Mouse (Mus musculus): ENCODE measurements around the gene Impg1.
"Not testable (repeated sequence)": the region's sequence is repeated elsewhere in the genome, so short reads cannot be mapped to it uniquely, and the experiment has no call there.

Impg1 gene

DNA sequence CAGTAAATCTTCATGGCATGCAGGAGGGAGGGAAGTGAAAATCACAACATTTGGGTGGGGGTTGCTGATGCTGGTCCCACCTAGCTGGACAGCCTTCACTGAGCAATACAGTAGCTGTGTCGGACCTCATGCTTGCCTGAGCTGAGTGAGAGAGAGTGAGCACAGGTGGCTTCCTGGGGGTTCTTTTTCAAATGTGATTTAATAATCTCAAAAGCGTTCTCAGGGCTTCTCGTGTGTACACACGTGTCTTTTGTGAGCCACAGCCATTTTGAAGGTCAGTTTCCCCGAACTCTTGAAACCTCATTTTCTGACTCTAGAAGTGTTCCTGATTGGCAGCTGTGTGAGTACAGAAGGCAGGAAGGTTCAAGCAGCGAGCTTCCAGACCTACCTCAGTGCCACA is 122.8 kb downstream of the Impg1 start:
- DNase-seq = no peak

DNA sequence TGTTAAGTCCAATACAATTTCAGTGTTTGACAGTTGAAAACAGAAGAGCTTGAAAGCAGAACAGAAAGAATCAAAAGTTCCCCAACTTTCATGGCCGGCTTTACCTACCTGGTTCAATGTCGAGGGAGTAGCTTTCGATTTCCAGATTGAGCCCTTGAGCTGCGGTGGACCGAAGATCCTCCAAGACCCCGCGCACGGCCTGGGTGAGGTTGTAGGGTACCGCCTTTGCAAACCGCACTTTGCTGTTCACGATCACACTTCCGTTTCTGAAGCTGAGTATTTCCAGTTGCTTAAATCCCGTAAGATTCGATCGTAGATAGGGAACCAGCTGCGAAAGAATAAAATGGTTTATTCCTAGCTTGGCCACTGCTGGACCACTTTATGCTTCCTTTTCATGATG is 123.5 kb downstream of the Impg1 start:
- no peak for DNase-seq

GRCm38 (mm10) chr9:80340927-80341326 is 124.4 kb downstream of the Impg1 start:
- DNase-seq = no peak

GRCm38 (mm10) chr9:80338026-80338425 is 127.3 kb downstream of the Impg1 start:
- DNase-seq = no peak

- no peak for DNase-seq
These were observed 129.5 kb downstream of the Impg1 start for GRCm38 (mm10) chr9:80335660-80336357.

- DNase-seq = peak; percentile 10
These were observed 131.2 kb downstream of the Impg1 start for GRCm38 (mm10) chr9:80333998-80334605.

GRCm38 (mm10) chr9:80333466-80333865 is 131.8 kb downstream of the Impg1 start:
- DNase-seq = no peak

GRCm38 (mm10) chr9:80332153-80332552 is 133.1 kb downstream of the Impg1 start:
- DNase-seq = peak; percentile 28

GRCm38 (mm10) chr9:80321051-80321887 is 144.0 kb downstream of the Impg1 start:
- not testable (repeated sequence) for DNase-seq

DNA sequence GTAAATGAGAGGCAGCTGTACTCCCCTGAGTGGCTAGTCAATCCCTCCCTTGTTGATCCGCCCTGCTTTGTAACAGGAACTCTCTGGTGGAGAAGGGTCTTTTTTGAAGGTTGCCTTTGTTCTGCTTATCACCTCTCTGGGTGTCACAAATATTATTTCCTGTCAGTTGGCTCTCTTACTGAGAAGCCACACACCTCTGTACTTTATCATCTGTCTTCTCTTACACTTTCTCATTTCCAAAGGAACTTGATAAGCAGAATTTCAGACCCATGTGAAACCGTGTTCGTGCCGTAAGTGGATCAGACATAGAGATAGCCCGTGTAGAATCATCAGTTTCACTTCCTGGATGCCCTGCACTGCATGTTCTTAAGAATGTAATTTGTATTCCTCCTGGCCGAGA is 147.3 kb downstream of the Impg1 start:
- no peak for DNase-seq

- no peak for DNase-seq
These were observed 149.4 kb downstream of the Impg1 start for GRCm38 (mm10) chr9:80315922-80316321.

- DNase-seq = no peak
These were observed 151.7 kb downstream of the Impg1 start for GRCm38 (mm10) chr9:80313610-80314009.

DNA sequence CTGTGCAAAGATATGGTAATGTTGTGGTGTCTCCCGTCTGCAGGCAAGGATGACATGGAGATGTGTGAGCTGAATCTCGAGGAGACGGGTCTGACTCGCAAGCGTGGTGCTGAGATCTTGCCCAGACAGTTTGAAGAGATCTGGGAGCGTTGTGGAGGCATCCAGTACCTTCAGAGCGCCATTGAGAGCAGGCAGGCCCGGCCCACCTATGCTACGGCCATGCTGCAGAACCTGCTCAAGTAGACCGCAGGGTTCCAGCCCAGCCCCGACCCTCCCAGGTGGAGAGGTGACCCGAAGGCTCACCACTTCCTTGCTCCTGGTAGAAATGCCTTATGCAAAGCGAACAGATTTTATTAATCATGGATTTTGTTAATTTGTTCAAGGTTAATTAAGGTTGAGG is 157.7 kb downstream of the Impg1 start:
- no peak for DNase-seq

DNA sequence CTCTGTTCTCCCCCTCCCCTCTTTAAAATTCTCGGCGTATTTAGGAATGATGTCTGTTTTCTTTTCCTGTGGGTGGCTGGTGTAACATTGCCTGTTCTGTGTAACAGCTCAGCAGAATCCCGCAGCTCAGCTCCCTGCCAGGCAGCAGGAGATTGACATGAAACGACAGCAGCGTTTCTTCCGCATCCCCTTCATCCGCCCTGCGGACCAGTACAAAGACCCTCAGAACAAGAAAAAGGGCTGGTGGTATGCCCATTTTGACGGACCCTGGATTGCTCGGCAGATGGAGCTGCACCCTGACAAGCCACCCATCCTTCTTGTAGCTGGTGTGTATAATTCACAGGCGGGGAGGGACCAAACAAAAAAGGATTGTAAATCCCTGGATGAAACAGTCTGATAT is 158.4 kb downstream of the Impg1 start:
- DNase-seq = no peak

DNA sequence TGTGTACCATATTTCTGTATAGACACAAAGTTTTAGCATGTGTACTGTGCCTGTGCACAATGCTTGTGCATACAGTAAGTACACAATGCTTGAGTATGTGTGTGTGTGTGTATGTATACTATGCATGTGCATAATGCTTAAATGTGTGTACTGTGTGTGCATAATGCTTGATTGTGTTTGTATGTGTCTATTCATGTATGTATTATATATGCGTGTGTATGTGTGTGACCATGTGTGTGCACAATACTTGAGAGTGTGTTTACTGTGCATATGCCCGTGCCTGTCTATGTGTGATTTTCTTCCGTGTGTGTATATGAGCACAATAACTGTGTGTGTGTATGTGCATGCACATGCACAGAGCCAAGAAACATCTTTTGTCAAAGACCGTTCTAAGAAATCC is 158.9 kb downstream of the Impg1 start:
- no peak for DNase-seq

- peak; percentile 13 for DNase-seq
These were observed 161.8 kb downstream of the Impg1 start for GRCm38 (mm10) chr9:80303518-80303917.

GRCm38 (mm10) chr9:80299031-80299430 is 166.2 kb downstream of the Impg1 start:
- DNase-seq = no peak

- DNase-seq = no peak
These were observed 169.2 kb downstream of the Impg1 start for GRCm38 (mm10) chr9:80296086-80296485.

GRCm38 (mm10) chr9:80293056-80293584 is 172.2 kb downstream of the Impg1 start:
- no peak for DNase-seq

- DNase-seq = no peak
These were observed 178.4 kb downstream of the Impg1 start for GRCm38 (mm10) chr9:80286845-80287244.

- DNase-seq = no peak
These were observed 180.6 kb downstream of the Impg1 start for GRCm38 (mm10) chr9:80284539-80285174.

GRCm38 (mm10) chr9:80282426-80282825 is 182.9 kb downstream of the Impg1 start:
- DNase-seq = no peak

- DNase-seq = no peak
These were observed 184.6 kb downstream of the Impg1 start for GRCm38 (mm10) chr9:80280724-80281123.

All from kidney, adult 18-20 months (tissue).